Mouse (Mus musculus): Measurements from ENCODE around the gene Padi1. TPM values are rescaled to one million over a fixed set of nuclear protein-coding genes. Genes with fewer than 3 reads are reported as not detected.

The Padi1 gene
- polyA plus RNA-seq, 1 experiment: 0.04 TPM

GRCm38 (mm10) chr4:140831808-140832207 lies 13.8 kb downstream of the Padi1 start:
- no peaks in the 10 kb centered on the region for H3K4me1 ChIP-seq (ENCODE audit: control insufficient read depth, insufficient read depth, low read length)
- TF ChIP-seq CTCF (IDR thresholded peaks at IDR 0.05; ENCODE audit: extremely low read depth, insufficient read depth, low read length) (no peak), POLR2A (IDR thresholded peaks at IDR 0.05; ENCODE audit: extremely low read depth, insufficient read depth, low read length) (no peak)
- no peak overlapping the region for H3K27ac ChIP-seq (ENCODE audit: insufficient read depth, low read length)
- no peak overlapping the region for H3K4me3 ChIP-seq (ENCODE audit: insufficient read depth, low read length)

- TF ChIP-seq CTCF (IDR thresholded peaks at IDR 0.05; ENCODE audit: extremely low read depth, insufficient read depth, low read length) (no peak), POLR2A (IDR thresholded peaks at IDR 0.05; ENCODE audit: extremely low read depth, insufficient read depth, low read length) (no peak)
- no peaks in the 10 kb centered on the region for H3K4me1 ChIP-seq (ENCODE audit: control insufficient read depth, insufficient read depth, low read length)
- H3K4me3 ChIP-seq (ENCODE audit: insufficient read depth, low read length): no peak overlapping the region
- no peak overlapping the region for H3K27ac ChIP-seq (ENCODE audit: insufficient read depth, low read length)
These were observed 18.3 kb downstream of the Padi1 start for GRCm38 (mm10) chr4:140827237-140827636.

GRCm38 (mm10) chr4:140825942-140826341 lies 19.6 kb downstream of the Padi1 start:
- no peak overlapping the region for H3K27ac ChIP-seq (ENCODE audit: insufficient read depth, low read length)
- no peaks in the 10 kb centered on the region for H3K4me1 ChIP-seq (ENCODE audit: control insufficient read depth, insufficient read depth, low read length)
- H3K4me3 ChIP-seq (ENCODE audit: insufficient read depth, low read length): no peak overlapping the region
- TF ChIP-seq CTCF (IDR thresholded peaks at IDR 0.05; ENCODE audit: extremely low read depth, insufficient read depth, low read length): no peak
- TF ChIP-seq POLR2A (IDR thresholded peaks at IDR 0.05; ENCODE audit: extremely low read depth, insufficient read depth, low read length): no peak

- TF ChIP-seq CTCF (IDR thresholded peaks at IDR 0.05; ENCODE audit: extremely low read depth, insufficient read depth, low read length): peak; percentile 58
- no peak for TF ChIP-seq POLR2A (IDR thresholded peaks at IDR 0.05; ENCODE audit: extremely low read depth, insufficient read depth, low read length)
- Histone ChIP-seq H3K4me3 (ENCODE audit: insufficient read depth, low read length) (no peak overlapping the region), H3K27ac (ENCODE audit: insufficient read depth, low read length) (no peak overlapping the region), H3K4me1 (ENCODE audit: control insufficient read depth, insufficient read depth, low read length) (no peaks in the 10 kb centered on the region)
These were observed 23.6 kb downstream of the Padi1 start for GRCm38 (mm10) chr4:140821988-140822387.

- Histone ChIP-seq H3K4me1 (ENCODE audit: control insufficient read depth, insufficient read depth, low read length) (no peaks in the 10 kb centered on the region), H3K4me3 (ENCODE audit: insufficient read depth, low read length) (no peak overlapping the region), H3K27ac (ENCODE audit: insufficient read depth, low read length) (no peak overlapping the region)
- no peak for TF ChIP-seq POLR2A (IDR thresholded peaks at IDR 0.05; ENCODE audit: extremely low read depth, insufficient read depth, low read length)
- TF ChIP-seq CTCF (IDR thresholded peaks at IDR 0.05; ENCODE audit: extremely low read depth, insufficient read depth, low read length): no peak
These were observed 28.2 kb downstream of the Padi1 start for GRCm38 (mm10) chr4:140817413-140817812.

- Histone ChIP-seq H3K27ac (ENCODE audit: insufficient read depth, low read length) (no peak overlapping the region), H3K4me1 (ENCODE audit: control insufficient read depth, insufficient read depth, low read length) (no peaks in the 10 kb centered on the region), H3K4me3 (ENCODE audit: insufficient read depth, low read length) (no peak overlapping the region)
- no peak for TF ChIP-seq CTCF (IDR thresholded peaks at IDR 0.05; ENCODE audit: extremely low read depth, insufficient read depth, low read length)
- TF ChIP-seq POLR2A (IDR thresholded peaks at IDR 0.05; ENCODE audit: extremely low read depth, insufficient read depth, low read length): no peak
These were observed 29.3 kb downstream of the Padi1 start for GRCm38 (mm10) chr4:140815996-140816917.

- Histone ChIP-seq H3K27ac (ENCODE audit: insufficient read depth, low read length) (no peak overlapping the region), H3K4me3 (ENCODE audit: insufficient read depth, low read length) (no peak overlapping the region), H3K4me1 (ENCODE audit: control insufficient read depth, insufficient read depth, low read length) (no peaks in the 10 kb centered on the region)
- TF ChIP-seq CTCF (IDR thresholded peaks at IDR 0.05; ENCODE audit: extremely low read depth, insufficient read depth, low read length) (no peak), POLR2A (IDR thresholded peaks at IDR 0.05; ENCODE audit: extremely low read depth, insufficient read depth, low read length) (no peak)
These were observed 30.1 kb downstream of the Padi1 start for GRCm38 (mm10) chr4:140815496-140815895.

GRCm38 (mm10) chr4:140814241-140815225 lies 31.0 kb downstream of the Padi1 start:
- Histone ChIP-seq H3K27ac (ENCODE audit: insufficient read depth, low read length) (no peak overlapping the region), H3K4me3 (ENCODE audit: insufficient read depth, low read length) (no peak overlapping the region; the same call in 1 of the 2 replicates), H3K4me1 (ENCODE audit: control insufficient read depth, insufficient read depth, low read length) (no peaks in the 10 kb centered on the region)
- 0 out of 2 replicates have a peak, but pooled peaks have one; percentile 38 for TF ChIP-seq CTCF (IDR thresholded peaks at IDR 0.05; ENCODE audit: extremely low read depth, insufficient read depth, low read length)
- TF ChIP-seq POLR2A (IDR thresholded peaks at IDR 0.05; ENCODE audit: extremely low read depth, insufficient read depth, low read length): no peak

Measured in cortical plate, adult 2 months (tissue).